Mouse (Mus musculus) forebrain, embryonic 16.5 days (tissue): ENCODE data around the gene Dlst. TPM values are rescaled to one million over a fixed set of nuclear protein-coding genes. Genes with fewer than 3 reads are reported as not detected.

Experiments
- ATAC-seq: fragments of 200-750 bp; cut with Nextera tagmentation; 2 replicates; pipeline ENCODE4 v1.8.0; 2017; ENCODE audit warnings: mild to moderate bottlenecking, moderate library complexity
- H3K27ac ChIP-seq: fragments of 300-500 bp; sonication (generic); 2 replicates; pipeline ENCODE4 v1.5.1; 2014; ENCODE audit warnings: low read length, control low read depth
- H3K27me3 ChIP-seq: fragments of 300-500 bp; sonication (generic); replicated peaks from 2 replicates; pipeline ENCODE4 v1.6.1; 2014; ENCODE audit warnings: low read length; ENCODE audit not compliant: control insufficient read depth, insufficient read depth
- H3K36me3 ChIP-seq: fragments of 300-500 bp; sonication (generic); 2 replicates; pipeline ENCODE4 v1.6.1; 2014; ENCODE audit not compliant: control insufficient read depth, insufficient read depth
- H3K4me1 ChIP-seq: fragments of 300-500 bp; sonication (generic); replicated peaks from 2 replicates; pipeline ENCODE4 v1.6.1; 2014; ENCODE audit warnings: low read length; ENCODE audit not compliant: control insufficient read depth, insufficient read depth
- H3K4me2 ChIP-seq: fragments of 300-500 bp; sonication (generic); 2 replicates; pipeline ENCODE4 v1.6.1; 2014; ENCODE audit warnings: mild to moderate bottlenecking, low read length, control low read depth
- H3K4me3 ChIP-seq: fragments of 300-500 bp; sonication (generic); replicated peaks from 2 replicates; pipeline ENCODE4 v1.5.1; 2014; ENCODE audit warnings: mild to moderate bottlenecking, low read length, control low read depth
- H3K9ac ChIP-seq: fragments of 300-500 bp; sonication (generic); replicated peaks from 2 replicates; pipeline ENCODE4 v1.6.1; 2014; ENCODE audit warnings: low read depth, low read length, control low read depth
- H3K9me3 ChIP-seq: fragments of 300-500 bp; sonication (generic); 2 replicates; pipeline ENCODE4 v1.6.1; 2016; ENCODE audit warnings: low read length; ENCODE audit not compliant: control insufficient read depth
- WGBS: fragments of 180-500 bp; shearing (Covaris S2); extraction: QIAGEN DNeasy Blood & Tissue Kit; methylation state at CpG from one replicate; pipeline ENCODE4 v1.1.7; 2014; 5-methylcytosine and 5-hydroxymethylcytosine counted together
- polyA plus RNA-seq: library from polyadenylated mRNA; unstranded; fragments of >200 nt; fragmentation: Nextera tagmentation; extraction: Ambion mirVana; gene quantifications from 2 replicates; pipeline ENCODE4 v1.2.1, GENCODE M21; 2015

Gene Dlst
- polyA plus RNA-seq, 1 experiment from 2014 or later, result 106 TPM

DNA sequence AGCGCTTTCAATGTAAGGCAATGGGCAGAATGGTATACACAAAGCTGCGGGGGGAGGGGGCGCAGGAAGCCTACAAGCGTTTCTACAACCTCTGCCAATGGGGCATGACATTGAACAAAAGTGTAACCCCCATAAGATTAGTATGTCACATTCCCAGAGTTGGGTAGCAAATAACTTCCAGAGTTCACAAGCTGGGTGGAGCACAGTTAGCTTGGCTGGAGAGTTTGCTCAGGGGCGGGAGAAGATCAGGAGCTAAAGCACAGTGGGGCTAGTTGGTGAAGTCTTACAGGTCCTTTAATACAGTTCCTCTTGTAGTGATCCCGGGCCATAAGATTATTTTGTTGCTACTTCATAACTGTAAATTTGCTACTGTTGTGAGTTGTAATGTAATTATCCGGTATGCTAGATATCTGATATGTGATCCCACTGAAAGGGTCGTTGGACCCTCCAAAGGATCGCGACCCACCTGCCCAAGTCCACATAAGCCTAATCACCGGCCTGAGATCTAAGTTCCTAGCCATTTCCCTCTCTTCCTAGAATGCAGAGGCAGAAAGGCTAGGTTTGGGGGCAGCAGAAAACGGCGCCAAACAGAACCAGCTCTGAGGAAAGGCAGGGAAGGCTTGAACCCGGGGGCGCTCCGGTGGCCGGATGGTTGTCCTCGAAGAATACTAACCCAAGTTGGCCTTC is 479 bp upstream of the Dlst start:
- 12% methylated on average over 18 of the region's 18 CpGs for WGBS
- peaks cover 27% of the 10 kb centered on the region for H3K4me1 ChIP-seq
- peak overlapping the region; percentile 90 for H3K9ac ChIP-seq
- peak overlapping the region; percentile 76 for H3K4me3 ChIP-seq
- peak overlapping the region; percentile 66 for H3K27ac ChIP-seq
- ATAC-seq, result peak; percentile 13; the same call in 1 of the 2 replicates
- H3K36me3 ChIP-seq, result no peaks in the 10 kb centered on the region
- no peaks in the 10 kb centered on the region for H3K27me3 ChIP-seq
- H3K4me2 ChIP-seq, result peak overlapping the region; percentile 72
- no peaks in the 10 kb centered on the region for H3K9me3 ChIP-seq

DNA sequence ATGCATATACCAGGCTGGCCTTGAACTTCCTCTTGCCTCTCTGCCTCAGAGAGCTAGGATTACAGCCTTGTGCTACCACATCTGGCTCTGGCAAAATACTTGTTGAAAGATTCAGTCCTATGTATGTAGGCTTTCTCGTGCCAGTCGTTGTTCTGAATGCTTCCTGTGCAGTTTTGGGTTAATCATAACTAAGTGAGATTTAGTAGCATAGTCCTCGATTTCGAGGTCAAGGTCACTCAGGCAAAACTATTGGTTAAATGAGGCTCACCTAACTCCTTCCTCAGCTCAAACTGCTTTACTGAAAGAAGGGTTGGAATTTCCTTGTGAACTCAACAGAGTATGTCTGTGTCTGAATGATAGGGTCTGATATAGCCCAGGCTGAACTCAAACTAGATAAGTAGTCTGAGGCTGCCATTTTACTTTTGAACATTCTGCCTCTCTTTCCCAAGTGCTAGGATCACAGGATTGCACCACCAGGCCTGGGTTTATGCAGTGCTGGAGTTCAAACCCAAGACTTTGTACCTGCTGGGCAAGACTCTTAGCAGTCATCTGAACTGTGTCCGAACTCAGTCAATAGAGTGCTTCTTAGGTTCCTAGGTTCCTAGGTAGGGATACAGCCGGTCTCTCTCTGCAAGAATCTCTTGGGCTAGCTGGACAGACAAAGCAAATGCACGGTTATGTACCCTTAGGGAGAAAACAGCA is 2.1 kb downstream of the Dlst start:
- Histone ChIP-seq H3K36me3 (no peaks in the 10 kb centered on the region), H3K9ac (no peak overlapping the region), H3K27me3 (no peaks in the 10 kb centered on the region), H3K9me3 (no peaks in the 10 kb centered on the region), H3K4me1 (peaks cover 27% of the 10 kb centered on the region), H3K27ac (no peak overlapping the region), H3K4me2 (no peak overlapping the region), H3K4me3 (no peak overlapping the region)
- 89% methylated on average over 7 of the region's 7 CpGs for WGBS
- no peak for ATAC-seq

- H3K36me3 ChIP-seq, result no peaks in the 10 kb centered on the region
- WGBS, result 94% methylated on average over 3 of the region's 3 CpGs
- ATAC-seq, result no peak
- H3K4me3 ChIP-seq, result no peak overlapping the region
- no peaks in the 10 kb centered on the region for H3K27me3 ChIP-seq
- no peak overlapping the region for H3K9ac ChIP-seq
- no peak overlapping the region for H3K27ac ChIP-seq
- no peak overlapping the region for H3K4me2 ChIP-seq
- H3K4me1 ChIP-seq, result peaks cover 27% of the 10 kb centered on the region
- H3K9me3 ChIP-seq, result no peaks in the 10 kb centered on the region
Observed at GRCm38 (mm10) chr12:85113337-85113736, 2.7 kb downstream of the Dlst start.

DNA sequence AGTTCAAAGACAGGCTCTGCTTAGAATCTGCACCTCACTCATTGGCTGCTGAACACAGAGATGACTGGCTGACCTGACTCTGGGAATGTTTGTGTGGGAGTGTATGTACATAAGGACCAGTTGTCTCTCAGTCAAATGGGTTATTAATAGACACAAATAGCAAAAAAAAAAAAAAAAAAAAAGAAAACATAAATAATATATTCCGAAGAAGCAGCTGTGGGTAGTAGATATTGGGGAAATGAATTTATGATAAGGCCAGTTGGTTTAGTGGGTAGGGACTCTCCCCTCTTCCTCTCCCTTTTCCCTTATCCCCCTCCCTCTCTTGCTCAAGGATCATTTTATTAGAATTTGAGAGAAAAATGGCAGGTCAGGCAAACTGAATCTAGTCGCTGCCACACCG is 3.3 kb downstream of the Dlst start:
- no peaks in the 10 kb centered on the region for H3K27me3 ChIP-seq
- H3K4me2 ChIP-seq, result no peak overlapping the region
- no peak overlapping the region for H3K4me3 ChIP-seq
- no peak overlapping the region for H3K27ac ChIP-seq
- peaks cover under 1% of the 10 kb centered on the region; the same call in 1 of the 2 replicates for H3K36me3 ChIP-seq
- WGBS, result 95% methylated on average over 3 of the region's 3 CpGs
- H3K9ac ChIP-seq, result no peak overlapping the region
- peaks cover 27% of the 10 kb centered on the region for H3K4me1 ChIP-seq
- H3K9me3 ChIP-seq, result no peaks in the 10 kb centered on the region
- ATAC-seq, result no peak

GRCm38 (mm10) chr12:85115678-85116077 is 5.0 kb downstream of the Dlst start:
- no peak for ATAC-seq
- Histone ChIP-seq H3K9me3 (no peaks in the 10 kb centered on the region), H3K27me3 (no peaks in the 10 kb centered on the region), H3K27ac (no peak overlapping the region), H3K9ac (no peak overlapping the region), H3K4me1 (peaks cover 20% of the 10 kb centered on the region), H3K4me2 (no peak overlapping the region), H3K36me3 (peaks cover 6% of the 10 kb centered on the region), H3K4me3 (no peak overlapping the region)
- WGBS, result 52% methylated on average over 7 of the region's 7 CpGs

DNA sequence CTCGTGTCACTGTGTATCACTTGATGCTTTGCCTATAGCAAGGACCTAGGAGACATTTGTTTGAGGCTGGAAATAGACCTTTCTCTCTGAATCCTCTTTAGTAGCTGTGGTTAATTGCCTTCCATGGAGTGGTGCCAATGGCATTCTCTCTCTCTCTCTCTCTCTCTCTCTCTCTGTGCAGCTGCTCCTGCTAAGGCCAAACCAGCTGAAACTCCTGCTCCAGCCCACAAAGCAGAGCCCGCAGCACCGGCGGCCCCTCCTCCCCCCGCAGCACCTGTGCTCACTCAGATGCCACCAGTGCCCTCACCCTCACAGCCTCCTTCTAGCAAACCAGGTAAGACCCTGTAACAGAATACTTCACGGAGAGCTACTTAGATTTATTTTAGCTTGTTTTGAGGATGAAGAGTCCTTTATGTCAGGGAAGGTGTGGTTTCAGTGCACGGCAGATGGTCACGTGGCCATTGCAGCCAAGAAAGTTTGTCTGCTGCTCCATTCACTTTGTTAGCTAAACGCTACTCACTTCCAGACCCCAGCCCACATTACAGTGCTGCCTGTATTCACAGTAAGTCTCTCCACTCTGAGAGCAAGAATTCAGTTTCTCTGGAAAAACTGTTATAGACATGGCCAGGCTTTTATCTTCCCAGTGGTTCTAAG is 11.3 kb downstream of the Dlst start:
- Histone ChIP-seq H3K4me3 (no peak overlapping the region), H3K9ac (no peak overlapping the region), H3K27ac (no peak overlapping the region; the same call in 1 of the 2 replicates), H3K9me3 (no peaks in the 10 kb centered on the region), H3K4me2 (no peak overlapping the region), H3K27me3 (no peaks in the 10 kb centered on the region), H3K36me3 (peaks cover 35% of the 10 kb centered on the region), H3K4me1 (no peaks in the 10 kb centered on the region)
- ATAC-seq, result no peak
- 65% methylated on average over 9 of the region's 9 CpGs for WGBS

DNA sequence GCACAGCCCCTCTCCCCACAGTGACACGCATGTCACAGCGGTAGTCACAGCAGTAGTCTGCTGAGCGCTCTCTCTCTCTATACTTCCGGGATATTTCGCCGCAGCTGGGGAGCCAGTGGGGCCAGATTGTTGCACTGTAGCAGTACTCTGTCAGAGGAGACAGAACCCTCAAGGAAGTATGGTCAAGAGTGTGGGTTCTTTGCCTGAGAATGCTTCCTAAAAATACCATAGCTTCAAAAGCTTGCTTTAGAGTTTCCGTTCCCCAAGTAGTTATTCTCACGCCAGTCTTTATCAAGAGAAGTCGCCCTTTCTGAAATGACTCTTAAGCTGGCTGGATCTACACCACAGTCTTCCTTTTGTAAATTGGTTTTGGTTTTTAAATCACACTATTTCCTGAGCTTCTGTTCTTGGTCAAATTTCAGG is 12.5 kb downstream of the Dlst start:
- no peaks in the 10 kb centered on the region for H3K9me3 ChIP-seq
- H3K4me3 ChIP-seq, result no peak overlapping the region
- no peak for ATAC-seq
- no peaks in the 10 kb centered on the region for H3K4me1 ChIP-seq
- peaks cover 38% of the 10 kb centered on the region for H3K36me3 ChIP-seq
- no peak overlapping the region for H3K9ac ChIP-seq
- no peak overlapping the region for H3K27ac ChIP-seq
- no peak overlapping the region for H3K4me2 ChIP-seq
- no peaks in the 10 kb centered on the region for H3K27me3 ChIP-seq
- WGBS, result 96% methylated on average over 9 of the region's 9 CpGs

DNA sequence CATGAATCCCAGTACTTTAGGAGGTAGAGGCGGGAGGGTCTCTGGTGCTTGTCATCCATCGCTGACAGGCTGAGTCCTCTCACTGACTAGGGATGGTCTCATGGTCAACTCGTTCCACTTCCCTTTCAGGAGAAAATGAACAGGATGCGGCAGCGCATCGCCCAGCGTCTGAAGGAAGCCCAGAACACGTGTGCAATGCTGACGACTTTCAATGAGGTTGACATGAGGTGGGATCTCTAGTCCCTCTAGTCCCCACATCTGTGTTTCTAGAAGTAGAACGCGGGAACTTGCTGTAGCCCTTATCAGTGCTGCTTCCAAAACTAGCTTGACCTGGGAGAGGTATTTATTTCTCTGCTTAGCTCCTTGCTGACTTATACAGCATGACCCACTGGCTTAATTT is 13.0 kb downstream of the Dlst start:
- Histone ChIP-seq H3K9ac (no peak overlapping the region), H3K4me2 (no peak overlapping the region), H3K27ac (no peak overlapping the region), H3K4me3 (no peak overlapping the region), H3K4me1 (no peaks in the 10 kb centered on the region), H3K9me3 (no peaks in the 10 kb centered on the region), H3K27me3 (no peaks in the 10 kb centered on the region), H3K36me3 (peaks cover 43% of the 10 kb centered on the region)
- no peak for ATAC-seq
- 96% methylated on average over 11 of the region's 11 CpGs for WGBS

DNA sequence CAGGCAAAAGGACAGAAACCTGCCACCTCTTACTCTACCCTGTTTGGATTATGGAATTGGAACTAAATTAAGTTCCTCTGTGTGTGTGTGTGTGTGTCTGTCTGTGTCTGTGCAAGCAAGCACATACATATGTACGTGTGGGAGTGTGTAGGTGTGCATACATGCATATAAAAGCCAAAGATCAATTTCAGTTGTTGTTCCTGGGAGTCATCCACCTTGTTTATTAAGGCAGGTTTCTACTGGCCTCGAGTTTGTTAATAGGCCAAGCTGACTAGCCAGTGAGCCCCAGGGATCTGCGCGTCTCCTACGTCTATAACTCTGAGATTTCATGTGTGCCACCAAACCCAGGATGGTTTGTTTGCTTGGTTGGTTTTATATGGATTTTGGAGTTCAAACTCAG is 14.1 kb downstream of the Dlst start:
- Histone ChIP-seq H3K4me1 (no peaks in the 10 kb centered on the region), H3K36me3 (peaks cover 44% of the 10 kb centered on the region), H3K27ac (no peak overlapping the region), H3K27me3 (no peaks in the 10 kb centered on the region), H3K9me3 (no peaks in the 10 kb centered on the region), H3K9ac (no peak overlapping the region), H3K4me2 (no peak overlapping the region), H3K4me3 (no peak overlapping the region)
- no peak for ATAC-seq
- 94% methylated on average over 5 of the region's 5 CpGs for WGBS
